Mouse (Mus musculus): ENCODE data around the gene Rnh1.

Rnh1 gene

GRCm38 (mm10) chr7:141155362-141155761 lies 17.3 kb downstream of the Rnh1 start:
- no peak for DNase-seq

- DNase-seq: no peak
Observed at GRCm38 (mm10) chr7:141148639-141149038, 24.0 kb downstream of the Rnh1 start.

GRCm38 (mm10) chr7:141147044-141147443 lies 25.6 kb downstream of the Rnh1 start:
- DNase-seq: no peak

- DNase-seq: no peak
Observed at GRCm38 (mm10) chr7:141146043-141146595, 26.5 kb downstream of the Rnh1 start.

GRCm38 (mm10) chr7:141145403-141145802 lies 27.3 kb downstream of the Rnh1 start:
- no peak for DNase-seq

- DNase-seq: no peak
Observed at GRCm38 (mm10) chr7:141144650-141145049, 28.0 kb downstream of the Rnh1 start.

- no peak for DNase-seq
Observed at GRCm38 (mm10) chr7:141143861-141144260, 28.8 kb downstream of the Rnh1 start.

- peak; percentile 32 for DNase-seq
Observed at GRCm38 (mm10) chr7:141143112-141143511, 29.5 kb downstream of the Rnh1 start.

- no peak for DNase-seq
Observed at GRCm38 (mm10) chr7:141141326-141141725, 31.3 kb downstream of the Rnh1 start.

GRCm38 (mm10) chr7:141131904-141132755 lies 40.5 kb downstream of the Rnh1 start:
- DNase-seq: no peak

GRCm38 (mm10) chr7:141131024-141131820 lies 41.4 kb downstream of the Rnh1 start:
- DNase-seq: peak; percentile 98

GRCm38 (mm10) chr7:141123517-141123856 lies 49.2 kb downstream of the Rnh1 start:
- no peak for DNase-seq

- peak; percentile 98 for DNase-seq
Observed at GRCm38 (mm10) chr7:141122689-141123516, 49.8 kb downstream of the Rnh1 start.

- DNase-seq: peak; percentile 41
Observed at GRCm38 (mm10) chr7:141122245-141122644, 50.4 kb downstream of the Rnh1 start, which contains the start of gene Ptdss2. TSS of gene Ptdss2 (plus strand) at chr7:141122382.

- no peak for DNase-seq
Observed at GRCm38 (mm10) chr7:141121051-141121531, 51.6 kb downstream of the Rnh1 start.

GRCm38 (mm10) chr7:141120605-141121004 lies 52.1 kb downstream of the Rnh1 start:
- DNase-seq: no peak

- DNase-seq: no peak
Observed at GRCm38 (mm10) chr7:141119487-141119886, 53.2 kb downstream of the Rnh1 start.

- DNase-seq: peak; percentile 13
Observed at GRCm38 (mm10) chr7:141117636-141118035, 55.0 kb downstream of the Rnh1 start, which contains the start of gene Ano9. TSS of gene Ano9 (minus strand) at chr7:141117806.

GRCm38 (mm10) chr7:141115874-141116273 lies 56.8 kb downstream of the Rnh1 start:
- no peak for DNase-seq

Measured in embryo, embryonic 11 days (tissue).